Mouse (Mus musculus): ENCODE data around the gene Dand5. TPM values are rescaled to one million over a fixed set of nuclear protein-coding genes. Genes with fewer than 3 reads are reported as not detected.

Dand5 gene
- total RNA-seq (2017), result 3.8 and 7.4 TPM in 2 replicates

DNA sequence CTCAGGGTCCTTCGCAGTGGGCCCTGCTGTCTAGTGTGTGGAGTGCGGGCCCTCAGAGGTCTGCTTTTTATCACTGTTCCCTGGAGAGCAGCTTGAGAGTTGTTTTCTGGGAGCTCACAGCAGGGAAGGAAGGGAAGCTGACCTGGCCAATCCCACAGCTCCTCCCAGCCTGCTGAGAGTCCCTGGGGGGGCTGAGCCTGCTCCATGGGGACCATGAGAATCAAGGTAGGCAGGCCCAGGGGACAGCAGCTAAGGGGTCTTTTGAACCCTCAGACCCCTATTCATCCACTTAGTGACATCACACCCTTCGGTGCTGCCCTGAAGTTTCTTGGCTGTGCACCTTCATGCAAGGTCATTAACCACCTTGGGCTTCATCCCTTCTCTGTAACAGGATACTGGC lies at the start of gene Dand5:
Gene Dand5, minus strand, starts transcription at position 101 of the 400 bp plus-strand sequence.
- ATAC-seq (replicated peaks in 1 of 2; ENCODE audit: insufficient read depth in 1 of 2, low FRiP score in 2 of 2, low TSS enrichment in 1 of 2, low read depth in 1 of 2, poor library complexity in 2 of 2, severe bottlenecking in 2 of 2), result no peak

DNA sequence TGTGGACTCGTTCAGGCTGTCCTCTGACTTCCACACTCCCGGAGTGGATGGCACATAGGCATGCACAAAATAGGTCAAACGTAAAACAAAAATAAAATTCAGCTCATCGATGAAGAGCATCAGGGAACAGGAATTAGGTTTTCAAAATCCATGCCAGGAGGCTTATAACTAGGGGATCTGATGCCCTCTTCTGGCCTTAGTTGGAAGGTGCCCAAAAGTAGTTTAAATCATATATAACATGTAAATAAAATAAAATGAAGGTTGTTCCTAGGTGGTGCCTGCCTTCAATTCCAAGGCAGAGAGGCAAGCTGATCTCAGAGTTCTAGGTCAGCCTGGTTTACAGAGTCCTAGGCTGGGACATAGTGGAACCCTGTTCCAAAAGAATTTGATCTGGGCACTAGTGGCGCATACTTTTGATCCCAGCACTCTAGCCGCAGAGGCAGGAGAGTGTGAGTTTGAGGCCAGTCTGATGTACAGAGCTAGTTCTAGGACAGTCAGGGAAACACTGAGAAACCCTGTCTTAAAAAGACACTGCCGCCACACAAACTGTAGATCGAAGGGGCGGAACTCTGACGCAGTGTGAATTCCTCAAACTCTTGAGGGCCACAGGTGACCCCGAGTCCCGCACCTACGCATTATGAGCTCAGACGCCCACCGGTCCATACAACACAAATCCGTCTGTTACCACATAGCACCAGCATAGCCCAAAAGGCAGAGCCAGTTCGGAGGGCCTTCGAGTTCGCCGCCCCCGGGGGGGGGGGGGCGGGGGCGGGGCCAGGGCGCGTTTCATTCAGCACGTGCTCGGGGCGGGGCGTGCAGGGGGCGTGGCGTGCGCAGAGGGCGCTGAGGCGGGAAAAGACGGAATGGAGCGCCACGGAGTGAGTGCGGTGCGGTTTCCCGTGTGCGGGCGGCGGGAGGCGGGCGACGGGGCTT lies 49.0 kb upstream of the Dand5 start, which contains the start of gene Syce2:
Gene Syce2, plus strand, starts transcription at position 736 of the 933 bp plus-strand sequence.
- ATAC-seq (replicated peaks in 1 of 2; ENCODE audit: insufficient read depth in 1 of 2, low FRiP score in 2 of 2, low TSS enrichment in 1 of 2, low read depth in 1 of 2, poor library complexity in 2 of 2, severe bottlenecking in 2 of 2), result peak; percentile 74 to 77

DNA sequence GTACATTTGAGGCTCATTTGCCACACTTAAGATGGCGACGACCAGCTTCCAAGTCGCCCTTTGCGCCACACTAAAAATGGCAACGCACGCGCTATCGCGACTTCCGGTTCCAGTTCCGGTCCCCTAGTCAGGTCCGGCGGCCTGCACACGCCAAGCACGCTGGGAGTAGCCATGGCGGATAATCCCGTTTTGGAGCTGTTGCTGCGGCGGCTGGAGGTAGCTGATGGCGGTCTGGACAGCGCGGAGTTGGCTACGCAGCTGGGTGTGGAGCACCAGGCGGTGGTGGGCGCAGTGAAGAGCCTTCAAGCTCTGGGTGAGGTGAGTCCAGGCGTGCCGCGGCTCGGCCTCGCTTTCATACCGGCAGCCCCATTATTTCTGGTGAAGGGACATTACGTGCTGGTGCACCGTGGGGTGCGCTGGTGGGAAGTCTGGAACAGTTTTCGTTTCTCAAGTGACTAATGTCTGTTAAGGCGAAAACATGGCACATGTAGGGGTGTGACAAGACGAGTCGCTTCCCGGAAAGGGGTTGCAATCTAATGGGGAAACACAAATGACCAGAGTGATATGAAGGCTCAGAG lies 34.3 kb upstream of the Dand5 start, which contains the start of gene Farsa:
Gene Farsa, plus strand, starts transcription at position 126 of the 578 bp plus-strand sequence.
- ATAC-seq (replicated peaks in 1 of 2; ENCODE audit: insufficient read depth in 1 of 2, low FRiP score in 2 of 2, low TSS enrichment in 1 of 2, low read depth in 1 of 2, poor library complexity in 2 of 2, severe bottlenecking in 2 of 2), result peak; percentile 96

DNA sequence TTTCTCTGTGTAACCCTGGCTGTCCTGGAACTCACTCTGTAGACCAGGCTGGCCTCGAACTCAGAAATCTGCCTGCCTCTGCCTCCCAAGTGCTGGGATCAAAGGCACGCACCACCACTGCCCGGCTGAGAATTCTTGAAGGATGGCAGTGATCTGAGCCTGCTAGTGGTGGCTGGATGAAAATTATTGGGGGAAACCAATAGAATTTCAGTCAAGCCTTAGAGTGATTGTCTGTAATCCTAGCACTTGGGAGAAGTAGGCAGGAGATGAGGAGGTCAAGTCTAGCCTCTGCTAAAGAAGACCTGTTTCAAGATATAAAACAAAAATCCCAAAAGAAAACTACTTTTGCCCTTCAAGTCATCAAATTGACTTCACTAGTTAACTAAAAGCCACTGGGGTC lies 33.8 kb upstream of the Dand5 start:
- ATAC-seq (replicated peaks in 1 of 2; ENCODE audit: insufficient read depth in 1 of 2, low FRiP score in 2 of 2, low TSS enrichment in 1 of 2, low read depth in 1 of 2, poor library complexity in 2 of 2, severe bottlenecking in 2 of 2), result no peak

DNA sequence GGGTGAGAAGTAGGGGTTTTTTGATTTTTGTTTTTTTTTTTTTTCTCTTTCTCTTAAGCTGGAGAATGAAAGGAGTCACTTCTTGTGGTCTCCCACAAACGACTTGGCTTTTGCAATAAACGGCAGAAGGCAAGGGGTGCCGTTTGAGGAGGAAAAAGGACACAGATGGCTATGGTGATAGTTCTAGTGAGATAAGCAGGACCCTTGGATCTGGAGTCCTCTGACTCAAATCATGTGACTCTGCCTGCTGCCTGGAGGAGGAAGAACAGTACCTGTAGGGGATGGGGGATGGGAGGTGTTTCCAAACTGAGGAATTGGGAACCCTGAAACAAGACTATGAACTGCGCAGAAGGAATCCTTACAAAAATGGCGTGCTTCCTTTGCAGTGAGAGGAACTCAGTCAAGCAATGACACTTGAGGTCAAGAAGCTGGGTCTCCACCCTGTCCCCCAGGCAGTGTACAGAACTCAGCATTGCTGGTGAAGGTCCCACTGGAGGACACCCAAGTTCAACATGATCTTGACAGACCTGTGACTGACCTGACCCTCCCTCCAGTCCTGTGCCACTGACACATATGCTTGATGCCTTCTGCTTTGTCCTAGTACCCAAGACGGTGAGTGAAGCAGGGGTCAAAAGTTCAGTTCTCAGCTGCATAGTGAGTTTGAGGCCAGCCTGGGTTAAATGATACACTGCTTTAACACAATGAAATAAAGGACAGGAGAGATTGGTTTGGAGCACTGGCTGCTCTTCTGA lies 25.2 kb upstream of the Dand5 start:
- ATAC-seq (replicated peaks in 1 of 2; ENCODE audit: insufficient read depth in 1 of 2, low FRiP score in 2 of 2, low TSS enrichment in 1 of 2, low read depth in 1 of 2, poor library complexity in 2 of 2, severe bottlenecking in 2 of 2), result peak; percentile 34 to 54

DNA sequence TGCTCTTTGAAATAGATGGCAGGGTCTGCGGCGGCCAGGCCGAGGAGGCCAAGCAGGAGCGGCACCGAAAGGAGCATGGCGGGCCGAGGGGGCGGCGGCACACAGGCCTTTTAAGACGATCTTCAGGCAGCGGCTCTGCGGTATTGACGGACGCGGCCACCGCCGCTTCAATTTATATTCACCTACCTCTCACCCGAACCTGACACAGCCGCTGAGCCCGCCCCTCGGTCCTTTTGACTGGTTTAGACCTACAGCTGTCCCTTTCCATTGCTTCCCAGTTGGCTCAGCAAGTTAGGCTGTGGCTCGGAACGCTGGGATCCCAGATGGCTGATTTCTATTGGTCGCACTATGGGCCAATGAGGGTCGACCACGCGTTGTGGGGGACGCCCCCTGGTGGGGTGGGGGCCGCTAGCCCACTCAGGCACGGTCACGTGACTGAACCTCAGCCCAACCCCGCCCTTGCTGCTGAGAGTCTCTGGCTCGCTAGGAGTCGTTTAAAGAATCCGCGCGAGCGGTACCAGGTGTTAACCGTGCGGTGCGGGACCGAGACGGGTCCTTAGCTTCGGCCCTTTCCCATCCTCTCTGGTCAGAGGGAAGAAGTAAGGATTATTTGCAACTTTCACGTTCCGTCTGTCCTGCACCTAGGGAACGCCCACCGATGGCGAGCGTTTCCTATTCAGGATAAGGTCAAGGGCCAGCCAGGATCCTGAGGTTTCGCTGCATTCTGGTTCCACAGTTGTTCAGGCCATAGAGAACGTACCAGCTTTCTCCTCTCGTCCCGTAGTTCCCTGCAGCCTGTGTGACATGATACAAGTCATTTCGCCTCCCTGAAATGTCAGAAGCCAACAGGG lies 24.3 kb upstream of the Dand5 start, which contains the start of gene Calr:
Gene Calr, minus strand, starts transcription at position 213 of the 851 bp plus-strand sequence.
- ATAC-seq (replicated peaks in 1 of 2; ENCODE audit: insufficient read depth in 1 of 2, low FRiP score in 2 of 2, low TSS enrichment in 1 of 2, low read depth in 1 of 2, poor library complexity in 2 of 2, severe bottlenecking in 2 of 2), result peak; percentile 92 to 93

DNA sequence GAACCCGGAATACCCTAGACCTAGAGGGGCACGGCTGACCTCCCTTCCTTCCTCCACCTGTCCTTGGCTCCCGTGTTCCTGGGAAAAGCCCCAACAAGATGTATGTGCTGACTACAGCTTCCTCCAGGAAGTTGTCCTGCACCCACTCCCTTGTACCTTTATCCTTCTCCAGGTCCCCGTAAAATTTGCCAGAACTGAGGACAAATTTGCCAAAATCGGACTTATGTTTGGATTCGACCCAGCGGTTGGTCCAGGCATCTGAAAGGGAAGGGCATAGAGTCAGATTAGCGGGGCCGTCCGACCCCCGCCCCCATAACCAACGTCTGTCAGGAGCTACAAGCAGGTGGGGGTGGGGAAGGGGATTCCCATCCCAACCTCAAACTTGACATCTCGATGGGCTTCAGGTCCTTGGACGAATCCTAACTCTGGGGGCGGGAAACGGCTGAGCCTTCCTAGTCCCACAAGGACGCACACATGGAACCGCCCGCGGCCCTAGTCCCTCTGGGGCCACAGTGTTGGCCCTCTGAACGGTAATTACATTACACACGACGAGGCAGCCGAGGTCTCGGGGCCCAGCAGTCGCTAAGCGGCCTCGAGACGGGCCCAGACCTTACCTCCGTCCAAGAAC lies 23.6 kb upstream of the Dand5 start:
- no peak; a peak in 1 of 4 replicates for ATAC-seq (replicated peaks in 1 of 2; ENCODE audit: insufficient read depth in 1 of 2, low FRiP score in 2 of 2, low TSS enrichment in 1 of 2, low read depth in 1 of 2, poor library complexity in 2 of 2, severe bottlenecking in 2 of 2)

DNA sequence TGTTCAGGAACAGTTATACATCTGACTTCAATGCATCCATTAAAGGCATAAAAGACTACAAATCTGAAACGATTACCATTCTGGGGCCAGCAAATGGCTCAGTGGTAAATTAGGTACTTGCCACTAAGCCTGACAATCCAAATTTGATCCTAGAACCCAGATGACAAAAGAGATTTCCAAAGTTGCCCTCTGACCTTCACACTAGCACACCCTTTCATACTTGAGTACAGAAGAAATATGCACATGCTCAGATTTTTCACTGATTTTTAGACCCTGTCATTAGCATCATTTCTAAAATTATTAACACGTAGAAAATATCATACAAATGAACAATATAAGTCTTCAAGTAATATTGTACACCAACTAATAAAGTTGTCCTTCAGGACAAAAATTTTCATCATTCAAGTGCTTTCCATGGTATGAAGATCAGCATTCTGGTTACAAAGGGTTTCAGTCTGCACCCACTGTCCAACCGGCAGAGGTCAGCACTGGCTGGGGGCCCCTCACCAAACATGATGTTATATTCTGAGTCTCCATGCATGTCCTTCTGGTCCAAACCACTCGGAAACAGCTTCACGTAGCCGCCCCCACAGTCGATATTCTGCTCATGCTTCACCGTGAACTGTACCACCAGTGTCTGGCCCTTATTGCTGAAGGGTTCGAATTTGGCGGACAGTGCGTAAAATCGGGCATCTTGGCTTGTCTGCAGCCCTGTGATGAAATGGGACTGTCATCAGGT lies 22.9 kb upstream of the Dand5 start:
- no peak for ATAC-seq (replicated peaks in 1 of 2; ENCODE audit: insufficient read depth in 1 of 2, low FRiP score in 2 of 2, low TSS enrichment in 1 of 2, low read depth in 1 of 2, poor library complexity in 2 of 2, severe bottlenecking in 2 of 2)

DNA sequence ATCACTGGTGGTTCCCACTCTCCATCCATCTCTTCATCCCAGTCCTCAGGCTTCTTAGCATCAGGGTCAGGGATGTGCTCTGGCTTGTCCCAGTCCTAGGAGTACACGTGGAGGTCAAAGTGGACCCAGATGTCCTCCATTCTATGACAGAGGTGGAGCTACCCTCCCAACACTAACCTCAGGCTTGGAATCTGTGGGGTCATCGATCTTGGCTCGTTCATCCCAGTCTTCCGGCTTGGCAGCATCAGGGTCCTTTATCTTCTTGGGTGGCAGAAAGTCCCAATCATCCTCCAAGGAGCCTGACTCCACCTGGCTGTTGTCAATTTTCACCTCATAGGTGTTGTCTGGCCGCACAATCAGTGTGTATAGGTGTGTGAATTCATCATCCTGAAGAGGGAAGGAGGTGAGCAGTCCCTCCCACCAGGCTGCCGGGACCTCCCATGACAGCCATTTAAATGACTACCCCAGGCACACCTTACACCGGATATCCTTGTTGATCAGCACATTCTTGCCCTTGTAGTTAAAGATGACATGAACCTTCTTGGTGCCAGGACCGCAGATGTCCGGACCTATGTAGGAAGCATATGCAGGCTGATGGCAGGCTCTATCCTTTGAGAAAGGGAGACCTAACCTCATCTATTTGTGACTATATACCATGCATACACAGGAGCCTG lies 21.9 kb upstream of the Dand5 start:
- ATAC-seq (replicated peaks in 1 of 2; ENCODE audit: insufficient read depth in 1 of 2, low FRiP score in 2 of 2, low TSS enrichment in 1 of 2, low read depth in 1 of 2, poor library complexity in 2 of 2, severe bottlenecking in 2 of 2), result no peak

DNA sequence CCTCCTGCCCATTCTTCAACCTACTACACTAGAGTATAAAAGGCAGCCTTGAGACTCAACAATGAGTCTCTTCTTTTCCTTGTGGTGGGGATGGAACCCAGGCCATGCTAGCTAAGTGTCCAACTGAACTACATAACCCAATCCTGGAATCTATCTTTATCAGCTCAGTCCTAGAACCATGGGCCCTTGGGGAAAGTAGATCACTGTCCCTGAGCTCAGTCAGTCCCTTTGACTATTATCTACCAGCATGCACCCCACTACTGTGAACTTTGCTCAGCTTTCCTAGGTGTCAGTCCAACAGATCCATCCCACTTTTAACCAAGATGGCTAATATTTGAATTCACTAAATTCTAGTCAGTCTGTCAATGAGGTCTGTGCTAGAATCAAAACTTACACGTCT lies 18.9 kb upstream of the Dand5 start:
- ATAC-seq (replicated peaks in 1 of 2; ENCODE audit: insufficient read depth in 1 of 2, low FRiP score in 2 of 2, low TSS enrichment in 1 of 2, low read depth in 1 of 2, poor library complexity in 2 of 2, severe bottlenecking in 2 of 2), result no peak

DNA sequence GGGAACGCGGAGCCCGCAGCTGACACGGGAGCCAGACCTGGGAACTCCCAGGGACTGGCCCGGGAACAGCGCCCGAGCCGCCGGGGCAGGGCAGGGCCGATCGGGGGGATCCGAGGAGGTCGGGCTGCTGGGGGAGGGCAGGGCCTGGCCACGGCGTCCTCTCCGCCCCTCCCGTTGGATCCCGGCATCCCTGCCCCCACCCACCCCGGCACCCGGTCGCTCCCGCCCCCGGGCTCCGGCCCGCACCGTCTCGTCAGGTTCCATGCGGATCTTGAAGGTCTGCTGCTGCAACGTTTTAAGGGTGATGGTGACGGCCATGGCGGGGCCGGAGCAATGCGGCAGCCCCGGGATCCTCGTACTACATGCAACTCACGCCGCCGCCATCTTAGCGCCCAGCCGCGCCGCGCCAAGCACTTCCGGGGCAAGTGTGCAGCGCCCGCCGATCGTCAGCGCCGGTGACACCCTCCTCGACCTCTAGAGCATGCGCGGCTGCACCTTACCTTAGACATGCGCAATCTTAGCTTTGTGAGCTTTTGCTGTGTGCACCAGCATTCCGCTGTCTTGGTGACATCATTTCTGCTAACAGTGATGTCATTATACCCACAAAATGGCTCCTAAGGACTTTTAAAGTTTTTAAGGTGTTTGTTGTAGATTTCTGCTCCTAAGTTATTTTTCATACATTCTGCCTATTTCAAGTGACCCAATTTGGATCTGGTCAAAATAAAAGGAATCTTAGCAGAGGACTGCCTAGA lies 17.8 kb upstream of the Dand5 start, which contains the start of gene Rad23a:
Gene Rad23a, minus strand, starts transcription at position 418 of the 752 bp plus-strand sequence.
- peak; percentile 94 to 95 for ATAC-seq (replicated peaks in 1 of 2; ENCODE audit: insufficient read depth in 1 of 2, low FRiP score in 2 of 2, low TSS enrichment in 1 of 2, low read depth in 1 of 2, poor library complexity in 2 of 2, severe bottlenecking in 2 of 2)

DNA sequence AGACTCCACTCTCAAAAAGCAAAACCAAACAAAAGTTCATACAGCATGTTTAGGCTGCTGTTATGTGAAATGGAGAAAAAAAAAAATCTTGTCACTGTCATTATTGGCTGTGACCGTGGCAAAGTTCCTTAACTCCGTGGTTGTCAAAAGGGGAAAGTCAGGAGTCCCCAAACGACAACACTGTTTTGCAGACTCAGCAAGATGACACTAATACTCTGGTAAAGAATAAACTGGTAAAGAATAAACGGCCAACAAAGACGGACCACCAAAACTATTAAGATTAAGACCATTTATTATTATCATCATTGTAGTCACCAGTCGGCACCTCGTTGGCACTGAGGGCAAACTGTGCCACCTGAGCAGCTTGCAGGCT lies 17.2 kb upstream of the Dand5 start:
- ATAC-seq (replicated peaks in 1 of 2; ENCODE audit: insufficient read depth in 1 of 2, low FRiP score in 2 of 2, low TSS enrichment in 1 of 2, low read depth in 1 of 2, poor library complexity in 2 of 2, severe bottlenecking in 2 of 2), result no peak

DNA sequence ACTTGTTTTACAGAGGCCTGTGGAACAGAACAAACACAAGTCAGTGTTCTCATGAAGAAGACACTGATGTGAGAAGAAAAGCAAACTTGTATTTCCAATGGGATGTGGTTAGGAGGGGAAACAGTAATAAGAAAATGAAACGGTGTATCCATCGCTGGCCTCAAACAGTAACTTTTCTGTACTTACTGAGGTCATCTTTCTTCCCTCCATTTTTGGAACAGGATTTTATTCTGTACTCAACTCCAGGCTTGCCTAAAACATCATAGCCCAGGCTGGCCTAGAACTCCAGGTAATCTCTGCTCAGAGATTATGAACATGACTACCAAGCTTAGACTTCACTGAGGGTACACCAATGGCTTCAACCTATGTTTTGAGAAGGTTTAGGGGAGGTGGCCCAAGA lies 16.8 kb upstream of the Dand5 start:
- ATAC-seq (replicated peaks in 1 of 2; ENCODE audit: insufficient read depth in 1 of 2, low FRiP score in 2 of 2, low TSS enrichment in 1 of 2, low read depth in 1 of 2, poor library complexity in 2 of 2, severe bottlenecking in 2 of 2), result no peak

DNA sequence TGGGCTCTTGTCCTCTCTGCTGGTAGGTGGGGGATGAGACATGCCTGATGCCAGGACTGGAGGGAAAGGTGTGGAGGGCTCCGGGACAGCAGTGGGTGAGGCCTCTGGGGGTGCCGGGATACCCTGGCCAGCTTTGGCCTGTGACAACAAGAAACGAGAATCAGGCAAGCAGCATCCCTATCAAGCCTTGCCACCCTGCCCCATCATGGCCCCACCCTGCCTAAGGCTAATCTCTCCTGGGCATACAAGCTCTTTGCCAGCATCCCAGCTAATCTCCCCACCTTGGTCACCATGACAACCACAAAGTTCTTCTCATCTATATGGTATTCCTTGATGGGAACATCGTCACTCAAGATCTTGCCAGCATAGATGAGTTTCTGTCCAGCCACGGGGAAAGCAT lies 15.9 kb upstream of the Dand5 start:
- no peak for ATAC-seq (replicated peaks in 1 of 2; ENCODE audit: insufficient read depth in 1 of 2, low FRiP score in 2 of 2, low TSS enrichment in 1 of 2, low read depth in 1 of 2, poor library complexity in 2 of 2, severe bottlenecking in 2 of 2)

DNA sequence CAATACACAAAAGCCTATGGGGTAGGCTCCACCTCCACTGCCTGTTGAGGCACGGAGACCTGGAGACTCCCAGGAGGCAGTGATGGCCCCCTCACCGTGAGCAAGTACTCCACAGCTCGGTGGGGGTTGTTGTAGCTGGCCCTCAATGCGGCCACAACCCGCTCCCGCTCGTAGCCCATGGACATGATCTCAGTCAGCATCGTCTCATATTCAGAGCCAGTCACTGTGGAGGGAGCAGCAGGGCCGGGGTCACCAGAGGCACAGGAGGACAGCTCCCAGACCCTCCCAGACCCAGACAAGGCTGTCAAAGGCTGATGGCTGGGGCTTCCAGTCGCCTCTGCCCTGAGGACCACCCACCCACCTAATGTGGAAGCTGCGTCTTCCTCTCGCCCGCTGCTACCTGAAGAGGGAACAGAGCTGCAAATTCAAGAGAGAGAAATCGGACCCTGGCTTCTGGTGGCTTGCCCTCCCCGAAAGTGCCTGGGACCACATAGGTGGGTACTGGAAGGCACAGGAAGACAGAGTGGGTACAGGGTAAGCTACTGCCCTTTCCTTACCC lies 15.4 kb upstream of the Dand5 start:
- no peak for ATAC-seq (replicated peaks in 1 of 2; ENCODE audit: insufficient read depth in 1 of 2, low FRiP score in 2 of 2, low TSS enrichment in 1 of 2, low read depth in 1 of 2, poor library complexity in 2 of 2, severe bottlenecking in 2 of 2)

Measured in hematopoietic stem cell, adult 5-6 weeks (primary cell).